Mouse (Mus musculus): ENCODE results near the gene Fto.

DNA sequence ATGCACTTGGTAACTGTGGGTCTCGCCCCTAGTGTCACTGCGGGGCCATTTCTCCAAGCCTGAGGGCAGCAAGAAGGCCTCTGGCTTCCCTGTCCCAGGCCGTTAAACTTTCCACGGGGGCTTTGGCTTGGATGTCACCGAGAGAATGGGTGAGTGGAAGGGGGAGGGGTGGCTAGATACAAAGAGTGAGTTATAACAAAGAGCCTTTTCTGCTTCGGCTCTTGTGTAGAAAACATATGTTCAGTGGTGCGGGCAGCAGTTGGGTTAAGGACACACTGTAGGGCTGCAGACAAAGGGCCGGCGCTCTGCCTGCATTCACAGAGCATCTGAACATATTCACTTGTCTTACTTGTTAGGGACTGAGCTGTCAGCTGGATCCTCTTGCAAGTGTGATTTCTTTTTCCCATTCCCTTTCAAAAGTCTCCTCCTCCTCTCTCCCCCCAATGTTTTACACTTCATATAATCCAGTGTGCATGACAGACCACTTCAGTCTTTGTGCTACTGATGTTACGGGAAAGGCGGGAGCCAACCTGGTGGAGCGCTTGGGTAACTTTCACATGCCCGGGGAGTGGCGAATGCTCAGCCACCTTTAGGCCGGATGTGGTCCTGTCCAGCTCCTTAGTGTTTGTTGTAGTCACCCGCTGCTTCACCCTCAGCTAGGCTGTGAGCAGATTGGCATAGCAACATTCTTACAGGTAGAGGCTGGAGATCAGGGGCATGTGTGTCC is 201.6 kb downstream of the Fto start:
- TF ChIP-seq CTCF (IDR thresholded peaks at IDR 0.05; ENCODE audit: low read depth): no peak
- no peak for TF ChIP-seq EP300 (IDR thresholded peaks at IDR 0.05; ENCODE audit: low read depth)
